ENCODE assay signal across 20 mouse cellular contexts in the genomic region with DNA sequence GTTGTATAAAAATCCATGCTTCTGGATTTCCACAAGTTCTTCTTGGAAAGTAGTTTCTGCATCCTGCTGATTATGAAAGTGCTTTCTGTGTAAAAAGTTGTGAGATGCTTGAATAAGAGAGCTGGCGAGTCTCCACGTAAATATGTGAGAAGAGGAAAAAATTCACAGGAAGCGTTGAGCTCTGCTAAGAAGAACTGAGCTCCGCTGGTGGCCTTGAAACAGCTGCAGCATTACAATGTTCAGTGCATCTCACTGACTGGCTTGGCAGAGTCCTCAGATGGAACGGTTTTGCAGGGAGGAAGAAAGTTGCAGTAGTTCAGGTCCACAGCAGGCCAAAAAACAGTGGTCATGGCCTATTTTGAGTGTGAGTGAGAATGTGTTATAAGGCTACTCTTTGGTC. TPM values are rescaled to one million over a fixed set of nuclear protein-coding genes. Genes with fewer than 3 reads are reported as not detected.
DNase-seq lines count a peak whose midpoint lies in the region; TF ChIP-seq lines count a peak whose summit lies in the region.
"Had no signal": no experiment of that assay in that cellular context is flagged by ENCODE, and none has a peak within 500 bp of the region (broad histone marks: within the 10 kb centered on the region; RNA-seq: fewer than 3 reads in every experiment).

No protein-coding gene starts in this region.

- H3K27ac ChIP-seq in gastrocnemius, adult 2 months = no peak overlapping the region
- H3K27ac ChIP-seq: forebrain, embryonic 15.5 days; heart, embryonic 13.5 days; hindbrain, embryonic 14.5 days; layer of hippocampus, adult 2 months; limb, embryonic 15.5 days had no signal

- no peak for TF ChIP-seq CTCF in gastrocnemius, adult 2 months (IDR thresholded peaks at IDR 0.05)

- intact Hi-C loops in gastrocnemius, adult 2 months (cut with DNase I) = no loop called here

- H3K4me3 ChIP-seq in gastrocnemius, adult 2 months = no peak overlapping the region
- H3K4me3 ChIP-seq: forebrain, embryonic 15.5 days; heart, embryonic 13.5 days; layer of hippocampus, adult 2 months; limb, embryonic 15.5 days had no signal

- DNase-seq in gastrocnemius, postnatal 10 days = peak; percentile 6
- DNase-seq in gastrocnemius, adult 2 months = no peak
- DNase-seq in kidney, postnatal 10 days = peak; percentile 34
- no peak for DNase-seq in kidney, postnatal 25 days
- DNase-seq in ovary, adult 18-20 months (ENCODE audit: low spot score) = peak; percentile 10
- no peak for DNase-seq in ovary, postnatal 14 days (ENCODE audit: low spot score)
- peak; percentile 32 for DNase-seq in telencephalon, adult 2 months (ENCODE audit: low read depth, low spot score)
- DNase-seq: B cell, adult 2 months; cerebellum, adult 9-11 months; embryo, embryonic 11 days; kidney, adult 18-20 months; liver, postnatal 0 days; retina, postnatal 1 day; spleen, adult 18-20 months; thymus, postnatal 25 days had no signal

RNA-seq across cellular contexts. Expression of a gene that starts 11.2 kb away (rescaled TPM):
- total RNA-seq in gastrocnemius, postnatal 10 days (2021) = 1 to 10 TPM in 1 of 2 experiments, under 1 TPM in 1; 0.42 to 1.2 TPM
- total RNA-seq in gastrocnemius, adult 2 months (2021) = under 1 TPM; 0.79 to 0.86 TPM

Comparison
In these comparisons a context has a peak if more than half of its experiments do, and no peak if none do; other contexts are left out.
1. DNase-seq: peak in gastrocnemius, postnatal 10 days (single experiment), kidney, postnatal 10 days (single experiment), ovary, adult 18-20 months (single experiment) and telencephalon, adult 2 months (single experiment); none in gastrocnemius, adult 2 months (single experiment), kidney, postnatal 25 days (0 of 2) and ovary, postnatal 14 days (single experiment).